Mouse (Mus musculus) heart, embryonic 12.5 days (tissue): Measurements from ENCODE around the gene Fhod1. TPM values are rescaled to one million over a fixed set of nuclear protein-coding genes. Genes with fewer than 3 reads are reported as not detected.
A peak's percentile ranks its signal among the peaks of the same experiment; 100 is the strongest.

Source experiments
- ATAC-seq: fragments of 200-750 bp; cut with Nextera tagmentation; 2 replicates; pipeline ENCODE4 v1.8.0; 2017; ENCODE audit warnings: moderate TSS enrichment, moderate library complexity; ENCODE audit not compliant: insufficient number of reproducible peaks, low FRiP score
- H3K27ac ChIP-seq: fragments of 300-500 bp; sonication (generic); 2 replicates; pipeline ENCODE4 v1.5.1; 2016; ENCODE audit warnings: mild to moderate bottlenecking, moderate library complexity; ENCODE audit not compliant: poor library complexity, severe bottlenecking
- H3K27me3 ChIP-seq: fragments of 300-500 bp; sonication (generic); replicated peaks from 2 replicates; pipeline ENCODE4 v1.6.1; 2016; ENCODE audit warnings: mild to moderate bottlenecking, moderate library complexity
- H3K36me3 ChIP-seq: fragments of 300-500 bp; sonication (generic); 2 replicates; pipeline ENCODE4 v1.6.1; 2016; ENCODE audit warnings: mild to moderate bottlenecking, moderate library complexity
- H3K4me1 ChIP-seq: fragments of 300-500 bp; sonication (generic); replicated peaks from 2 replicates; pipeline ENCODE4 v1.6.1; 2016; ENCODE audit warnings: mild to moderate bottlenecking
- H3K4me2 ChIP-seq: fragments of 300-500 bp; sonication (generic); 2 replicates; pipeline ENCODE4 v1.6.1; 2016; ENCODE audit warnings: mild to moderate bottlenecking, moderate library complexity
- H3K4me3 ChIP-seq: fragments of 300-500 bp; sonication (generic); 2 replicates; pipeline ENCODE4 v1.5.1; 2016; ENCODE audit warnings: mild to moderate bottlenecking
- H3K9ac ChIP-seq: fragments of 300-500 bp; sonication (generic); 2 replicates; pipeline ENCODE4 v1.6.1; 2016; ENCODE audit warnings: mild to moderate bottlenecking, moderate library complexity
- H3K9me3 ChIP-seq: fragments of 300-500 bp; sonication (generic); replicated peaks from 2 replicates; pipeline ENCODE4 v1.6.1; 2016; ENCODE audit warnings: mild to moderate bottlenecking, moderate library complexity
- WGBS: fragments of 180-500 bp; shearing (Covaris S2); methylation state at CpG from one replicate; pipeline ENCODE4 v1.1.7; 2016; 5-methylcytosine and 5-hydroxymethylcytosine counted together
- polyA plus RNA-seq: library from polyadenylated mRNA; unstranded; fragments of >200 nt; fragmentation: Nextera tagmentation; extraction: Ambion mirVana; gene quantifications from 2 replicates; pipeline ENCODE4 v1.2.1, GENCODE M21; 2016

Fhod1 gene
- polyA plus RNA-seq, 1 experiment from 2014 or later, result 2.0 TPM

- ATAC-seq, result no peak
- Histone ChIP-seq H3K27me3 (no peaks in the 10 kb centered on the region; the same call in 1 of the 2 replicates), H3K4me2 (peak overlapping the region; percentile 99), H3K9me3 (no peaks in the 10 kb centered on the region), H3K36me3 (no peaks in the 10 kb centered on the region), H3K4me3 (peak overlapping the region; percentile 78), H3K9ac (peak overlapping the region; percentile 74), H3K27ac (no peak overlapping the region), H3K4me1 (peaks cover 43% of the 10 kb centered on the region)
- 0% methylated on average over 37 of the region's 48 CpGs for WGBS
These were observed 1.5 kb upstream of the Fhod1 start for GRCm38 (mm10) chr8:105349096-105349771.

GRCm38 (mm10) chr8:105348450-105349095 is 820 bp upstream of the Fhod1 start, which contains the start of gene Slc9a5:
Slc9a5 (plus strand) TSS chr8:105348843.
- peak within 1 kb of the TSS; percentile 88 for H3K9ac ChIP-seq
- peak within 1 kb of the TSS; percentile 78 for H3K4me3 ChIP-seq
- peaks cover 49% of the 10 kb centered on the region for H3K4me1 ChIP-seq
- no peaks in the 10 kb centered on the region for H3K9me3 ChIP-seq
- no peaks in the 10 kb centered on the region; the same call in 1 of the 2 replicates for H3K27me3 ChIP-seq
- under 1% methylated on average over 34 of the region's 34 CpGs for WGBS
- peak within 1 kb of the TSS; percentile 99 for H3K4me2 ChIP-seq
- H3K36me3 ChIP-seq, result no peaks in the 10 kb centered on the region
- peak within 1 kb of the TSS; percentile 92 for H3K27ac ChIP-seq
- no peak for ATAC-seq

- no peaks in the 10 kb centered on the region; the same call in 1 of the 2 replicates for H3K27me3 ChIP-seq
- H3K4me3 ChIP-seq, result peak overlapping the region; percentile 78
- H3K9ac ChIP-seq, result peak overlapping the region; percentile 88
- peak overlapping the region; percentile 99 for H3K4me2 ChIP-seq
- peaks cover 56% of the 10 kb centered on the region for H3K4me1 ChIP-seq
- H3K9me3 ChIP-seq, result no peaks in the 10 kb centered on the region
- no peaks in the 10 kb centered on the region for H3K36me3 ChIP-seq
- peak overlapping the region; percentile 92 for H3K27ac ChIP-seq
- peak; percentile 40 for ATAC-seq
- WGBS, result under 1% methylated on average over 34 of the region's 34 CpGs
These were observed 934 bp downstream of the Fhod1 start for GRCm38 (mm10) chr8:105346611-105347427.

- peak overlapping the region; percentile 78 for H3K4me3 ChIP-seq
- H3K9me3 ChIP-seq, result no peaks in the 10 kb centered on the region
- WGBS, result 41% methylated on average over 7 of the region's 7 CpGs
- peaks cover 64% of the 10 kb centered on the region for H3K4me1 ChIP-seq
- no peak for ATAC-seq
- H3K27ac ChIP-seq, result peak overlapping the region; percentile 54
- no peaks in the 10 kb centered on the region for H3K27me3 ChIP-seq
- peak overlapping the region; percentile 99 for H3K4me2 ChIP-seq
- H3K9ac ChIP-seq, result peak overlapping the region; percentile 88; the same call in 1 of the 2 replicates
- H3K36me3 ChIP-seq, result no peaks in the 10 kb centered on the region
These were observed 2.4 kb downstream of the Fhod1 start for GRCm38 (mm10) chr8:105345061-105345975.

- 54% methylated on average over 8 of the region's 8 CpGs for WGBS
- H3K27me3 ChIP-seq, result no peaks in the 10 kb centered on the region
- no peaks in the 10 kb centered on the region for H3K36me3 ChIP-seq
- H3K4me1 ChIP-seq, result peaks cover 67% of the 10 kb centered on the region
- no peak overlapping the region for H3K4me3 ChIP-seq
- peak overlapping the region; percentile 4; the same call in 1 of the 2 replicates for H3K4me2 ChIP-seq
- H3K9ac ChIP-seq, result no peak overlapping the region
- no peaks in the 10 kb centered on the region for H3K9me3 ChIP-seq
- no peak for ATAC-seq
- no peak overlapping the region for H3K27ac ChIP-seq
These were observed 3.8 kb downstream of the Fhod1 start for GRCm38 (mm10) chr8:105343791-105344574.

GRCm38 (mm10) chr8:105342768-105343167 is 5.0 kb downstream of the Fhod1 start:
- H3K27me3 ChIP-seq, result no peaks in the 10 kb centered on the region
- ATAC-seq, result no peak
- WGBS, result 62% methylated on average over 4 of the region's 4 CpGs
- H3K27ac ChIP-seq, result no peak overlapping the region
- no peak overlapping the region for H3K4me2 ChIP-seq
- H3K4me1 ChIP-seq, result peaks cover 76% of the 10 kb centered on the region
- H3K9me3 ChIP-seq, result no peaks in the 10 kb centered on the region
- H3K9ac ChIP-seq, result no peak overlapping the region
- H3K36me3 ChIP-seq, result peaks cover 7% of the 10 kb centered on the region
- no peak overlapping the region for H3K4me3 ChIP-seq

- Histone ChIP-seq H3K9ac (no peak overlapping the region; the same call in 1 of the 2 replicates), H3K27ac (peak overlapping the region; percentile 74), H3K9me3 (no peaks in the 10 kb centered on the region), H3K4me2 (peak overlapping the region; percentile 11; the same call in 1 of the 2 replicates), H3K27me3 (no peaks in the 10 kb centered on the region), H3K4me1 (peaks cover 71% of the 10 kb centered on the region), H3K36me3 (peaks cover 21% of the 10 kb centered on the region), H3K4me3 (no peak overlapping the region)
- WGBS, result 27% methylated on average over 8 of the region's 8 CpGs
- no peak for ATAC-seq
These were observed 6.4 kb downstream of the Fhod1 start for GRCm38 (mm10) chr8:105341399-105341798.

- WGBS, result 53% methylated on average over 6 of the region's 6 CpGs
- ATAC-seq, result no peak; the same call in 1 of the 2 replicates
- Histone ChIP-seq H3K36me3 (peaks cover 34% of the 10 kb centered on the region), H3K4me1 (peaks cover 57% of the 10 kb centered on the region), H3K9me3 (no peaks in the 10 kb centered on the region), H3K27me3 (no peaks in the 10 kb centered on the region), H3K4me2 (0 out of 2 replicates have a peak overlapping the region, but pooled peaks have one; percentile 5), H3K9ac (no peak overlapping the region), H3K27ac (peak overlapping the region; percentile 74), H3K4me3 (no peak overlapping the region)
These were observed 7.7 kb downstream of the Fhod1 start for GRCm38 (mm10) chr8:105339886-105340635.

- H3K9ac ChIP-seq, result peak overlapping the region; percentile 32
These were observed 8.8 kb downstream of the Fhod1 start for GRCm38 (mm10) chr8:105338992-105339391.

More at GRCm38 (mm10) chr8:105338992-105339391, 8.8 kb downstream of the Fhod1 start:
- Histone ChIP-seq H3K4me2 (peak overlapping the region; percentile 5; the same call in 1 of the 2 replicates), H3K9me3 (no peaks in the 10 kb centered on the region), H3K36me3 (peaks cover 45% of the 10 kb centered on the region), H3K27ac (peak overlapping the region; percentile 74), H3K4me1 (peaks cover 47% of the 10 kb centered on the region), H3K27me3 (no peaks in the 10 kb centered on the region), H3K4me3 (no peak overlapping the region)
- no peak for ATAC-seq
- 15% methylated on average over 4 of the region's 4 CpGs for WGBS
